Mouse (Mus musculus) T-helper 17 cell (primary cell): ENCODE measurements around the gene Duoxa1.
"Not testable (repeated sequence)": the region's sequence is repeated elsewhere in the genome, so short reads cannot be mapped to it uniquely, and the experiment has no call there.

Experiments
- in situ Hi-C, 2 experiments: fragments of 300-600 bp; cut with MboI, MseI; formaldehyde crosslinking; loops; 1 replicate in 1 of 2; 2 replicates in 1 of 2; pipeline ENCODE4 v1.15.1; 2025; ENCODE audit warnings: high pct_unique_total_duplicates in 2 of 2

Duoxa1 gene

GRCm38 (mm10) chr2:122313536-122313935, at the start of gene Duoxa1:
TSS of gene Duoxa1 (minus strand) at chr2:122313730.
- in situ Hi-C loops = no loop called here

GRCm38 (mm10) chr2:122362622-122363523, 49.3 kb upstream of the Duoxa1 start:
- in situ Hi-C loops = no loop called here

GRCm38 (mm10) chr2:122361868-122362621, 48.5 kb upstream of the Duoxa1 start:
- in situ Hi-C loops = no loop called here

GRCm38 (mm10) chr2:122361181-122361580, 47.7 kb upstream of the Duoxa1 start:
- in situ Hi-C loops = no loop called here

DNA sequence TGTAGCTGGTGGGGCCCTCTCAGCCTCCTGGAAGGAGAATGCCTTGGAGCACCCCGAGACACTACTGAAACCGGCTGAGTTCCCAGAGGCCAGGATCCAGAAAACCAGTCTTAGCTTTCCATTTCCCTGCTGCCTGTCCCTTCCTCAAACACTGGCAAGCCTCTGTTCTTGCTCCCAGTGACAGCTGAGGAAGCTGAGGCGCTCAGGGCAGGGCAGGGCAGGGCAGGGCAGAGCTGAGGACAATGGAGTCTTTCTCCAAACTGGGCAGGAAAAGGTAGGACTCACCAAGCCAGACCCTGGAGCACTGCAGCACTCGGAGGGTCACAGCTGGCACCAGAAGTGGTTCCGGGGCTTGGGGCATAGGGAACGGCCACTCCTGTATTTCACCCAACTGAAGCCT, 46.8 kb upstream of the Duoxa1 start:
- in situ Hi-C loops = no loop called here

GRCm38 (mm10) chr2:122356187-122356586, 42.7 kb upstream of the Duoxa1 start:
- in situ Hi-C loops = no loop called here

DNA sequence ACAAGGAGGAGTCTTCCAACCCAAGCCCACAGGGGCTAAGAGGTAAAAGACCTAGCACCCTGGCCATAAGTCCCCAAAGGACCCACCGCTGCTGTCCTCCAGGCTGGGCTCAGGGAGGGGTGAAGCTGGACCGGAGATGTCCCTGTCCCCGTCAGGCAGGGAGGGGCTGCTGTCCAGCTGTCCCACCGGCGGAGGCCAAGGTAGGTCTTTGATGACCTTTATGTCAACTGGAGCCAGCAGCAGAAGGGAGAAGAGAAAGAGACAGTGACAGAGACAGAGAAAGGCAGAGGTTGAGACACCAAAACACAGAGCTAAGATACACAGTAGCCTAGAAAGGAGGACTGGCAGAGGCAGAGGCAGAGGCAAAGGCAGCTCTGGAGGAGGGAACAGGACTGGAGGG, 41.9 kb upstream of the Duoxa1 start:
- in situ Hi-C loops = no loop called here

DNA sequence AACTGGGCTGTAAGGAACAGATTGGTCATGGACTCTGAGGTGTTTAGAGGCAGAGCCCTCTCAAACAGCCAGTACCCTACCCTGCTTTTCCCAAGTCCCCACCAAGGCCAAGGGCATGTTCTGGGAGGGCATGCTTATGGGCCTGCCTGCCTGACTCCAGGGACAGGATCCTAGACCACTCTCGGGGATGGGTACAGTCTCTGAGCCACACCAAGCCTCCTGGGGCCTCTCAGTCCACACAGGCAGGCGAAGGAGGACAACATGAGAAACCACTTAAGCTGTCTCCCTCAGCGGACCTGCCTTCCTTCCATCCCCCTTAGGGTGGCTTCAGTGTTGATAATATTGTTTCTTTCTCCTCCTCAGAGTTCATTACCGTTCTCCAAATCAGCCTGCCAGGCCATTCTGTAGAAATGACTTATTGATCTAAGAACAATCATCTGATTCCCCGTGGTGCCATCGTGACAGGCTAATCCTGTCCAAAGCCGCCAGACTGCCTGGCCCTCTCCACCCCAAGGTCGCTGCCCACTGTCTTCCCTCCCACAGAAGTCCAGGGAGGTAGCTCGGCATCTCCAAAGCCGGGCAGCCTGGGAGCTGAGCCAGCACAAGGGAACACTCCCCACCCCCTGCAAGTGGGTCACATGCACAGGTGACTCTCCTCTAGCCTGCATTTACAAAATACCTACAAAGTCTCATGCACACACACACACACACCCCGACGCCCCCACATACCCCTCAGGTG, 40.8 kb upstream of the Duoxa1 start:
- in situ Hi-C loops = no loop called here

- in situ Hi-C loops = no loop called here
These were observed 40.2 kb upstream of the Duoxa1 start for GRCm38 (mm10) chr2:122353765-122354164.

DNA sequence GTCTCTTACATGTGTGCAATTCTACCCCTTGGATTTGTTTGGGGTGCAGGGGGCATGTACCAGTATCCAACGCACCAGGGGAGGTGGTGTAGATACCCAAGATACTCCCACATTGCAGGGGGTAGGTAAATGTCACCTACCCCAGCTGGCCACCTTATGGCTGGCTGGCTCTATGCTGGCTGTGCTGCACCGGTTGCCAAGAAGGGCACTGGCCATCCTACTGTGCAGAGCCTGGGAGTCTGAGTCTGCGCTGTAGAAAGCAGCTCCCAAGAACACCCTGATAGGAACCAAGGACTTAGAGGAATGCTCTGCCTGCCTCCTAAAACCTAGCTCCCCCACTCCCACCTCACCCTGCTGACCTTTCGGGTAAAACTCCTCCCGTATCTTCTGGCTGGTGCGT, 39.5 kb upstream of the Duoxa1 start:
- in situ Hi-C loops = no loop called here

DNA sequence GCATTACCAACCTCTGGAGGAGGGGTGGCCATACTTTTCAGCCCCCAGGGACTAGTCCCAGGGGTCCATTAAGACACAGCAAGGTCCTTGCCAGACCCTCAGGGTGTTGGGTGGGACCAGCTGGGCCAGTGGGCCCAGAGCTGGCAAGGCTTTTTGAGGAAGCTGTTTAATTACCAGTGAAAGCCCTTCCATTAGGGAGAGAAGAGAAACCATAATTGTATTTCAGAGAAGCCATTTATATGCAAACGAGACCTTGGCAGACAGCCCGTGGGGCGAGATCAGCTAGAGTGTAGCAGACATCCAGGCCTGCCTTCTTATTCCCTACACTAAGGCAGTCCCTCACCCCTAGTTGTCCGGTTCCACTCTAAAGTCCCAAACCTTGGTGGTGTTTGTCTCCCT, 38.4 kb upstream of the Duoxa1 start:
- in situ Hi-C loops = no loop called here

DNA sequence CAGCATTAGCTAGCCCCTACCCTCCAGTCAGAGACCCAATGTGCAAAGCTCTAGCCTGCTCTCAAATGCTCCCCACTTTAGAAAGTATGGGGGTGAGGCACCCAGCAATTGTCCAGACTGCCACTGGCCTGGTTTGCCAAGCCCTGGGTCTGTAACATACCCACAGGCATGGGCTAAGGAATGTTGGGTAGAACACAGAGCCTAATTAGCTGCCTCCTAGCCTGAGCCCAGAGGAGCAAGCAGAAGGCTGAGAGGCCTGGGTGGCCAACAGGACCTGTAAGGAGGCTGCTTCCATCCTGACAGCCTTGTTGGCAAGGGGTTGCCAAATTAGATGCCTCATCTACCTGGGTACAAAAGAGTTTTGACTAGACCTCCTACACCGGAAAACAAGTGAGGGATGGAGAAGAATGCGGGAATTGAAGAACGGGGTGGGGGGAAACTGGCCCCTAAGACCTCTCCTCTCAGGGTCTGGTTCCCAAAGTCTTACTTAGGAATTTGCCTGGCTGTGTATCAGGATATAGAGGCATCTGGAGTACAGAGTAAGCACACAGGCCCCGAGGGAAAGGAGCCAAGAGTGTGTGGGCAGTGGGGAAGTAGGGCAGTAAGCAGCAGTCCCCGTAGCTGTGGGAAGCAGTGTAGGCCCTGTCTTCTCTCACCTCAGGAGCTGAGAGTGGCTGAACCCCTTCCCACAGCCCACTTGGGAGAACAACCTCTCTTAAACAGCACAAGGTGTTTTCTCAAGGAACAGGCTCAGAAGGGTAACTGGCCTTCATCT, 37.8 kb upstream of the Duoxa1 start:
- in situ Hi-C loops = no loop called here

DNA sequence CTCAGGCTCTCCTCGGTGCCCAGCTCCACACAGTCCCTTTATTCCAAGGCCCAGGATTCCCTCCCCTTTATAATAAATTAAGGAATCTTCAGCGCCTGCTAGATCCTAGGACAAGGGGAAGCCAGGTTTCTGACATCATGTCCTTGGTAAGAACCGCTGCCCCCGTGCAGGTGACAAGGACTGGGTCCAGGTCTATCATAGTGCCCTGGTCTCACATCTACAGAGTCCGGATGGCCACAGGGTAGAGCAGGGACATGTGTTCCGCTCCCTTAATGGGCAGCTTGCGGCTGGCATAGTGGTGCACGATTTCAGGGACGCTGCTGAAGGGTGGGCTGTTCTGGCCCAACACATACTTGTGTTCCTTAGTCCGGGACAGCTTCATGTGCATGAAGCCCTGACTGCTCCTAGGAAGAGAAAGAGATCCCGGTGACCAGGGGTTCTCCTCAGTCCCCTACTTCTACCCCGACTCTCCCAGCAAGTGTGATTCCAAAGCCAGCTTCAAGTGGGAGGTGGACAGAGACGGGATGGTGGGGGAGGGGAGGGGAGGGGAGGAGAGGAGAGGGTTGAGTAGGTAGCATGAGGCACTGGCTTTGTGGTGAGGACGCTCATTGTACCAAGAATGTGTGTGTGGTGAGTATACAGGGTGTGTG, 35.7 kb upstream of the Duoxa1 start:
- in situ Hi-C loops = no loop called here

DNA sequence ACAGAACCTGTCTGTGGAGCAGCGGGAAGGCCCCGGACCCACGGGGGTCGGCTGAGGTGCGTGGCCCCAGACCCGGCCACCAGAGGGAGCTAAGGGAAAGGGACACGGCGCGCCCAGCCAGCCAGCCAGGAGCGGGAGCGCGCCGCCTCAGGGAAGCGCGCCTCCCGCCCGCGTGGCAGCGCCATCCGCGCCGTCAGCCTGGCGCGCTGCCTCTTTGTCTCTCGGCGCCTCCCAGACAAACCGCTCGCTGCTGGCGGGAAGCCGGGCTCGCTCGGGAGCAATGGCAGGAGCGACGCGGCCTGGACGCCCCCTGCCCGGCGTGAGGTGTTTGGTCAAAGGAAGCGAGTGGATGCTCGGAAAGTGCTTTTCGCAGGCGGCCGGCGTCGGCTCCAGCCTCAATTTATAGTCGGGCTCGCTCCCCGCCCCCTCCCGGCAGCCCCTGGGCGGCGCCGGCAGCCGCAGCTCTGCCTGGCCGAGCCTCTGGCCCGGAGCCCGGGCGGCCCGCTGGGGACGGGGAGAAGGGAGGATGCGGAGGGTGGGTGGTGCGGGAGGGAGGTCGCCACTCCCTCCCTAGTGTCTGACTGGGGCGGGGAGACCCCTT, 35.1 kb upstream of the Duoxa1 start:
- in situ Hi-C loops = no loop called here

DNA sequence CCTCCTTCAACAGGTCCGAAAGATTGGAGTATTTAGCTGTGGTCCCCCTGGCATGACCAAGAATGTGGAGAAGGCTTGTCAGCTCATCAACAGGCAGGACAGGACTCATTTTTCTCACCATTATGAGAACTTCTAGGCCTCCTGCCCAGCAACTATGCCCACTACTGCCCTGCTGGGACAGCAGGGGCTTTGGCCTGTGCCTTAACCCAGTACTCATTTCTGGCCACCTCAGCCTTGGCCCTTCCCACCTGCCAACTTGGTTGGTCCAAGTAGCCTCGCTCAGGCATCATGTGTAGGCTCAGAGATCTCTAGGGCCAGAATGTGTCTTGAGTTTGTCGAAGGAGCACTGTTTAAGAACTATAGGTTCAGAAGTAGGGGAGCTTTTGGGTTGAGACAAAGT, 33.7 kb upstream of the Duoxa1 start:
- in situ Hi-C loops = no loop called here

DNA sequence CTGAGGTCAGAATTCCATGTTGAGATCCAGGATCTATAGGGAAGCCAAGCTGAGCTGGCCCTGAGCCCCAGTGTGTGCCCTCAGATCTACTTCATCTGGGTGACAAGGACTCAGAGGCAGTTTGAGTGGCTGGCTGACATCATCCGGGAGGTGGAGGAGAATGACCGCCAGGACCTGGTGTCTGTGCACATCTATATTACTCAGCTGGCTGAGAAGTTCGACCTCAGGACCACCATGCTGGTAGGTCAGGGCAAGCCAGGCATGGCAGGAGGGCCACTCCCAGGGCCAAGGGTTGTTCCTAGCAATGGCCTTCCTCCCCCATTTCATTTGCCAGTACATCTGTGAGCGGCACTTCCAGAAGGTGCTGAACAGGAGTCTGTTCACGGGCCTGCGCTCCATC, 32.6 kb upstream of the Duoxa1 start:
- in situ Hi-C loops = not testable (repeated sequence)

GRCm38 (mm10) chr2:122345106-122345893, 31.8 kb upstream of the Duoxa1 start:
- in situ Hi-C loops = no loop called here

GRCm38 (mm10) chr2:122337291-122337690, 23.8 kb upstream of the Duoxa1 start:
- in situ Hi-C loops = no loop called here

GRCm38 (mm10) chr2:122334170-122334569, 20.6 kb upstream of the Duoxa1 start:
- in situ Hi-C loops = no loop called here

GRCm38 (mm10) chr2:122332222-122332621, 18.7 kb upstream of the Duoxa1 start:
- in situ Hi-C loops = no loop called here
